10 mouse cellular contexts compared by ENCODE assay signal in genomic region chr1:169051085-169051862, GRCm38 (mm10).
A peak's percentile ranks its signal among the peaks of the same experiment; 100 is the strongest.
DNase-seq lines count a peak whose midpoint lies in the region; ATAC-seq lines count a peak whose summit lies in the region.
"Had no signal": no experiment of that assay in that cellular context is flagged by ENCODE, and none has a peak within 500 bp of the region (broad histone marks: within the 10 kb centered on the region; RNA-seq: fewer than 3 reads in every experiment).

No protein-coding gene starts in this region.

- intact Hi-C loops in heart, postnatal 10 days (cut with DNase I): no loop called here

- peak; percentile 77 for DNase-seq in embryo, embryonic 10 days (ENCODE audit: low spot score)
- DNase-seq in kidney, postnatal 10 days: peak; percentile 24
- DNase-seq in neural tube, embryonic 11.5 days (ENCODE audit: low spot score): peak; percentile 50
- no peak for DNase-seq in heart, postnatal 10 days
- DNase-seq in heart, adult 8-10 months (ENCODE audit: low spot score): no peak
- DNase-seq: adrenal gland, postnatal 25 days; thymus, postnatal 14 days had no signal

- no peak overlapping the region for H3K4me3 ChIP-seq in embryonic facial prominence, embryonic 15.5 days (replicated peaks)
- no peak overlapping the region for H3K4me3 ChIP-seq in neural tube, embryonic 11.5 days (ENCODE audit: low read depth, low read length)
- H3K4me3 ChIP-seq: limb, embryonic 13.5 days had no signal

- WGBS in embryonic facial prominence, embryonic 15.5 days: 49% methylated on average over 11 of the region's 11 CpGs
- WGBS in neural tube, embryonic 11.5 days: 23% methylated on average over 11 of the region's 11 CpGs

- H3K9me3 ChIP-seq in embryonic facial prominence, embryonic 15.5 days (replicated peaks): no peaks in the 10 kb centered on the region
- H3K9me3 ChIP-seq in neural tube, embryonic 11.5 days (ENCODE audit: control insufficient read depth, low read length): no peaks in the 10 kb centered on the region
- H3K9me3 ChIP-seq: limb, embryonic 13.5 days had no signal

- H3K27ac ChIP-seq in embryonic facial prominence, embryonic 15.5 days (replicated peaks): no peak overlapping the region
- no peak overlapping the region for H3K27ac ChIP-seq in neural tube, embryonic 11.5 days (ENCODE audit: low read depth, low read length)
- H3K27ac ChIP-seq: limb, embryonic 13.5 days had no signal

- no peak overlapping the region for H3K9ac ChIP-seq in embryonic facial prominence, embryonic 15.5 days
- no peak overlapping the region for H3K9ac ChIP-seq in neural tube, embryonic 11.5 days (ENCODE audit: low read length)
- H3K9ac ChIP-seq: limb, embryonic 13.5 days had no signal

- no peaks in the 10 kb centered on the region for H3K27me3 ChIP-seq in embryonic facial prominence, embryonic 15.5 days
- H3K27me3 ChIP-seq in neural tube, embryonic 11.5 days (ENCODE audit: control insufficient read depth, insufficient read depth, low read length): no peaks in the 10 kb centered on the region
- H3K27me3 ChIP-seq: limb, embryonic 13.5 days had no signal

- no peaks in the 10 kb centered on the region for H3K4me1 ChIP-seq in embryonic facial prominence, embryonic 15.5 days
- H3K4me1 ChIP-seq in neural tube, embryonic 11.5 days (ENCODE audit: control insufficient read depth, insufficient read depth, low read length): no peaks in the 10 kb centered on the region
- H3K4me1 ChIP-seq: limb, embryonic 13.5 days had no signal

- ATAC-seq in embryonic facial prominence, embryonic 15.5 days (ENCODE audit: insufficient number of reproducible peaks, low FRiP score, low TSS enrichment, low read depth): peak; percentile 47; the same call in 1 of the 2 replicates
- peak; percentile 85 for ATAC-seq in neural tube, embryonic 11.5 days (ENCODE audit: insufficient read depth, low FRiP score, low TSS enrichment)
- ATAC-seq in CD4-positive, CD25-positive, alpha-beta regulatory T cell, adult 4 months: no peak

- H3K36me3 ChIP-seq in embryonic facial prominence, embryonic 15.5 days: no peaks in the 10 kb centered on the region
- H3K36me3 ChIP-seq in neural tube, embryonic 11.5 days (ENCODE audit: control insufficient read depth, insufficient read depth, low read length): no peaks in the 10 kb centered on the region
- H3K36me3 ChIP-seq: limb, embryonic 13.5 days had no signal

- no peak overlapping the region for H3K4me2 ChIP-seq in embryonic facial prominence, embryonic 15.5 days (replicated peaks)
- H3K4me2 ChIP-seq in neural tube, embryonic 11.5 days (ENCODE audit: low read depth): no peak overlapping the region
- H3K4me2 ChIP-seq: limb, embryonic 13.5 days had no signal

Comparison
In these comparisons a context has a peak if more than half of its experiments do, and no peak if none do; other contexts are left out.
1. DNase-seq: peak in embryo, embryonic 10 days (single experiment), kidney, postnatal 10 days (single experiment) and neural tube, embryonic 11.5 days (single experiment); none in heart, postnatal 10 days (0 of 2) and heart, adult 8-10 months (single experiment).